9 mouse cellular contexts compared by ENCODE assay signal in the genomic region with DNA sequence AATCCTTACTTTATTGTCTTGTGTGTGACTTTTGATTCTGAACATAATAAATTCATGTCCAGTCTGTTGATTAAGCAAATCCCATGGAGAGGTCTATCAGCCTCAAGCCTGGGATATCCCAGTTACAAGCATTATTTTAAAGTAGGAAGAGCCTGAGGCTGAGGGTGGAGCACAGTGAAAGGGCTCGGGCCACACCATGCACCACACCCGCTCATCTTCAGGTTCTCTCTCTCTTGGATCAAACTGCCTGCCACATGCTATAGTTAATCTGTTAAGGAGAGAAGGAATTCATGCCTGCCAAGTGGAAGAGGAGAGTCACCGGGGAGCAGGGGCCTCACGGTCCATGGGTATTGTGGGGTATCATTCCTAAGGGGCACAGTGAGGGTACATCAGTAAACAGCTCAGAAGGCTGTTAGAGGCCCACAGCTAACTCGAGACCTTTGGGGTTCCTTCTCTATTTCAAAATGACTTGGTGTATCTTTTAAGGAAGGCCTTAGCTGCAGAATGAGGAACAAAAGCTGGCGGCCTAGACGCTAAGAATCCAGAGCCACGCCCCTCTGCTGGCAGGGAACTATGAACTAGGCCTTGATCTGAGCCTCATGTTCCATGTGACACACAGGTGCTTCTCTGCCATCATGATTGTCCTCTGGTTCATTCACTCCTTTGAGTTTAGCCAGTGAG. TPM values are rescaled to one million over a fixed set of nuclear protein-coding genes. Genes with fewer than 3 reads are reported as not detected.
A peak's percentile ranks its signal among the peaks of the same experiment; 100 is the strongest.
DNase-seq lines count a peak whose midpoint lies in the region; ATAC-seq and TF ChIP-seq lines count a peak whose summit lies in the region.
"Had no signal": no experiment of that assay in that cellular context is flagged by ENCODE, and none has a peak within 500 bp of the region (broad histone marks: within the 10 kb centered on the region; RNA-seq: fewer than 3 reads in every experiment).

No protein-coding gene starts in this region.

- H3K27me3 ChIP-seq in heart, postnatal 0 days (ENCODE audit: control insufficient read depth, insufficient read depth, low read length): no peaks in the 10 kb centered on the region
- H3K27me3 ChIP-seq in intestine, embryonic 16.5 days (replicated peaks; ENCODE audit: control insufficient read depth, insufficient read depth, low read length): no peaks in the 10 kb centered on the region
- no peaks in the 10 kb centered on the region for H3K27me3 ChIP-seq in forebrain, embryonic 13.5 days

- no peaks in the 10 kb centered on the region for H3K36me3 ChIP-seq in heart, postnatal 0 days (replicated peaks; ENCODE audit: control insufficient read depth, insufficient read depth, low read length)
- no peaks in the 10 kb centered on the region for H3K36me3 ChIP-seq in ES-E14 (ENCODE audit: control insufficient read depth, insufficient read depth, low read length, poor library complexity, severe bottlenecking)
- H3K36me3 ChIP-seq in intestine, embryonic 16.5 days (ENCODE audit: control insufficient read depth, insufficient read depth, low read length): no peaks in the 10 kb centered on the region
- no peaks in the 10 kb centered on the region for H3K36me3 ChIP-seq in forebrain, embryonic 13.5 days (ENCODE audit: poor library complexity, severe bottlenecking)

- H3K4me1 ChIP-seq in heart, postnatal 0 days (ENCODE audit: control insufficient read depth, insufficient read depth): no peaks in the 10 kb centered on the region
- H3K4me1 ChIP-seq in ES-E14 (ENCODE audit: control insufficient read depth in 2 of 2, insufficient read depth in 2 of 2, low read length in 2 of 2, poor library complexity in 1 of 2): peaks cover 2 to 32% of the 10 kb centered on the region in 2 experiments; a peak in 3 of 4 replicates
- no peaks in the 10 kb centered on the region for H3K4me1 ChIP-seq in intestine, embryonic 16.5 days (ENCODE audit: control insufficient read depth, insufficient read depth, low read length)
- no peaks in the 10 kb centered on the region for H3K4me1 ChIP-seq in forebrain, embryonic 13.5 days

- no peak for DNase-seq in heart, postnatal 0 days (ENCODE audit: low spot score)
- DNase-seq in heart, adult 8-10 months (ENCODE audit: low spot score): no peak
- DNase-seq in ES-E14 (ENCODE audit: low read depth, low spot score): no peak
- no peak for DNase-seq in Muller cell, postnatal 12 days (ENCODE audit: inconsistent ontology term)
- no peak for DNase-seq in urinary bladder, postnatal 25 days (ENCODE audit: low spot score)

- no peak for TF ChIP-seq CTCF in heart, postnatal 0 days (IDR thresholded peaks at IDR 0.05; ENCODE audit: low read depth)

- ATAC-seq in heart, postnatal 0 days (ENCODE audit: insufficient read depth, low read depth): no peak
- ATAC-seq in intestine, embryonic 16.5 days: peak; percentile 69
- ATAC-seq in neutrophil, adult 5-6 weeks (ENCODE audit: extremely low read depth, insufficient number of reproducible peaks, low FRiP score, poor library complexity, severe bottlenecking): peak; percentile 88
- ATAC-seq in forebrain, embryonic 13.5 days: no peak

- no peak overlapping the region for H3K4me3 ChIP-seq in heart, postnatal 0 days (ENCODE audit: low read depth, low read length)
- no peak overlapping the region for H3K4me3 ChIP-seq in ES-E14 (ENCODE audit: insufficient read depth in 1 of 2, low read depth in 1 of 2, low read length in 2 of 2, poor library complexity in 1 of 2, severe bottlenecking in 1 of 2)
- no peak overlapping the region for H3K4me3 ChIP-seq in intestine, embryonic 16.5 days (ENCODE audit: low read length)
- no peak overlapping the region for H3K4me3 ChIP-seq in forebrain, embryonic 13.5 days
- H3K4me3 ChIP-seq: heart, adult 2 months had no signal

- H3K9me3 ChIP-seq in heart, postnatal 0 days (replicated peaks; ENCODE audit: control insufficient read depth, low read length): no peaks in the 10 kb centered on the region
- no peaks in the 10 kb centered on the region for H3K9me3 ChIP-seq in ES-E14 (ENCODE audit: control insufficient read depth, insufficient read depth, low read depth, low read length)
- 0 out of 2 replicates have a peak, but pooled peaks cover 3% of the 10 kb centered on the region for H3K9me3 ChIP-seq in intestine, embryonic 16.5 days (ENCODE audit: control insufficient read depth, low read length)
- peaks cover 5% of the 10 kb centered on the region; the same call in 1 of the 2 replicates for H3K9me3 ChIP-seq in forebrain, embryonic 13.5 days (replicated peaks)

- WGBS in heart, postnatal 0 days: 74% methylated on average over 8 of the region's 8 CpGs
- WGBS in intestine, embryonic 16.5 days: 72% methylated on average over 8 of the region's 8 CpGs
- 75% methylated on average over 8 of the region's 8 CpGs for WGBS in forebrain, embryonic 13.5 days

- no peak for TF ChIP-seq EP300 in heart, postnatal 0 days (IDR thresholded peaks at IDR 0.05; ENCODE audit: low read depth)

- H3K4me2 ChIP-seq in heart, postnatal 0 days (ENCODE audit: low read depth, low read length): no peak overlapping the region
- H3K4me2 ChIP-seq in intestine, embryonic 16.5 days (ENCODE audit: low read depth, low read length): no peak overlapping the region
- H3K4me2 ChIP-seq in forebrain, embryonic 13.5 days: no peak overlapping the region

- H3K27ac ChIP-seq in heart, postnatal 0 days (ENCODE audit: low read depth): 0 out of 2 replicates have a peak overlapping the region, but pooled peaks have one; percentile 10
- peak overlapping the region; percentile 62 for H3K27ac ChIP-seq in ES-E14 (ENCODE audit: insufficient read depth, low read depth, low read length, poor library complexity, severe bottlenecking)
- no peak overlapping the region for H3K27ac ChIP-seq in intestine, embryonic 16.5 days (ENCODE audit: low read length)
- no peak overlapping the region for H3K27ac ChIP-seq in forebrain, embryonic 13.5 days
- H3K27ac ChIP-seq: heart, adult 2 months had no signal

- in situ Hi-C loops in ES-E14 (cut with MboI; ENCODE audit: low sequenced_read_pairs in 2 of 2, unreplicated experiment in 2 of 2): no loop called here

- H3K9ac ChIP-seq in heart, postnatal 0 days (replicated peaks; ENCODE audit: low read depth, low read length): no peak overlapping the region
- H3K9ac ChIP-seq in ES-E14 (ENCODE audit: insufficient read depth, low read depth, low read length, poor library complexity, severe bottlenecking): peak overlapping the region; percentile 45; the same call in 1 of the 2 replicates
- no peak overlapping the region for H3K9ac ChIP-seq in intestine, embryonic 16.5 days (ENCODE audit: low read depth, low read length)
- no peak overlapping the region for H3K9ac ChIP-seq in forebrain, embryonic 13.5 days

TF ChIP-seq in ES-E14, 5 proteins besides CTCF, POLR2A, EP300 and RAD21:
- TF ChIP-seq MAFK (IDR thresholded peaks at IDR 0.05; ENCODE audit: insufficient read depth, low read depth, low read length) (no peak), ZNF384 (IDR thresholded peaks at IDR 0.05; ENCODE audit: low read depth, low read length) (no peak), CHD2 (IDR thresholded peaks at IDR 0.05; ENCODE audit: low read depth, low read length) (no peak), ZC3H11A (IDR thresholded peaks at IDR 0.05; ENCODE audit: borderline replicate concordance, low read depth, low read length) (no peak), HCFC1 (IDR thresholded peaks at IDR 0.05; ENCODE audit: borderline replicate concordance, insufficient read depth, low read length) (no peak)

RNA-seq across cellular contexts. Expression of a gene that starts 39.0 kb away (rescaled TPM):
- 9.9 and 66.4 TPM in 2 replicates for total RNA-seq in heart, postnatal 0 days (2014; rRNA removed; ENCODE audit: low replicate concordance)
- polyA plus RNA-seq in heart, postnatal 0 days (2015; fragmentation: Nextera tagmentation; extraction: Ambion mirVana): 3.2 and 5.0 TPM in 2 replicates
- total RNA-seq in heart, adult 8-10 months (2022): 10 to 100 TPM in 1 of 4 experiments, 1 to 10 TPM in 3; 8.8 to 12.5 (median 9.7) TPM
- 39.5 and 52.4 TPM in 2 replicates for total RNA-seq in ES-E14 (2012; rRNA removed)
- polyA plus RNA-seq in intestine, embryonic 16.5 days (2015; fragmentation: Nextera tagmentation; extraction: Ambion mirVana): 3.4 and 5.3 TPM in 2 replicates
- total RNA-seq in neutrophil, adult 5-6 weeks (2017): 183 and 196 TPM in 2 replicates
- 3.2 and 3.5 TPM in 2 replicates for polyA plus RNA-seq in forebrain, embryonic 13.5 days (2015; fragmentation: Nextera tagmentation; extraction: Ambion mirVana)

Comparison
In these comparisons a context has a peak if more than half of its experiments do, and no peak if none do; other contexts are left out.
1. ATAC-seq: peak in intestine, embryonic 16.5 days (single experiment) and neutrophil, adult 5-6 weeks (single experiment); none in heart, postnatal 0 days (single experiment) and forebrain, embryonic 13.5 days (single experiment).
2. H3K27ac ChIP-seq: peak in heart, postnatal 0 days (single experiment) and ES-E14 (single experiment); none in intestine, embryonic 16.5 days (single experiment) and forebrain, embryonic 13.5 days (single experiment).